Mouse (Mus musculus) midbrain, embryonic 13.5 days (tissue): Measurements from ENCODE around the gene Cln3. TPM values are rescaled to one million over a fixed set of nuclear protein-coding genes. Genes with fewer than 3 reads are reported as not detected.

Source experiments
- ATAC-seq: fragments of 200-750 bp; cut with Nextera tagmentation; 2 replicates; pipeline ENCODE4 v1.8.0; 2017; ENCODE audit warnings: mild to moderate bottlenecking, moderate TSS enrichment, moderate library complexity
- H3K27ac ChIP-seq: fragments of 300-500 bp; sonication (generic); 2 replicates; pipeline ENCODE4 v1.5.1; 2015; ENCODE audit warnings: inconsistent platforms, mild to moderate bottlenecking, moderate library complexity
- H3K27me3 ChIP-seq: fragments of 300-500 bp; sonication (generic); 2 replicates; pipeline ENCODE4 v1.6.1; 2015; ENCODE audit warnings: mild to moderate bottlenecking, inconsistent platforms
- H3K36me3 ChIP-seq: fragments of 300-500 bp; sonication (generic); 2 replicates; pipeline ENCODE4 v1.6.1; 2015; ENCODE audit warnings: mild to moderate bottlenecking, inconsistent platforms
- H3K4me1 ChIP-seq: fragments of 300-500 bp; sonication (generic); replicated peaks from 2 replicates; pipeline ENCODE4 v1.6.1; 2015; ENCODE audit warnings: inconsistent platforms
- H3K4me2 ChIP-seq: fragments of 300-500 bp; sonication (generic); replicated peaks from 2 replicates; pipeline ENCODE4 v1.6.1; 2015; ENCODE audit warnings: moderate library complexity, mild to moderate bottlenecking, inconsistent platforms
- H3K4me3 ChIP-seq: fragments of 300-500 bp; sonication (generic); replicated peaks from 2 replicates; pipeline ENCODE4 v1.5.1; 2015; ENCODE audit warnings: mild to moderate bottlenecking, inconsistent platforms
- H3K9ac ChIP-seq: fragments of 300-500 bp; sonication (generic); replicated peaks from 2 replicates; pipeline ENCODE4 v1.6.1; 2015; ENCODE audit warnings: mild to moderate bottlenecking, inconsistent platforms
- H3K9me3 ChIP-seq: fragments of 300-500 bp; sonication (generic); 2 replicates; pipeline ENCODE4 v1.6.1; 2016; ENCODE audit warnings: mild to moderate bottlenecking, inconsistent platforms
- whole genome bisulfite sequencing: fragments of 180-500 bp; shearing (Covaris S2); methylation state at CpG from one replicate; pipeline ENCODE4 v1.1.7; 2015; 5-methylcytosine and 5-hydroxymethylcytosine counted together
- polyA plus RNA-seq: library from polyadenylated mRNA; unstranded; fragments of >200 nt; fragmentation: Nextera tagmentation; extraction: Ambion mirVana; gene quantifications from 2 replicates; pipeline ENCODE4 v1.2.1, GENCODE M21; 2015

Cln3 gene
- polyA plus RNA-seq, 1 experiment from 2014 or later: 28.8 TPM

DNA sequence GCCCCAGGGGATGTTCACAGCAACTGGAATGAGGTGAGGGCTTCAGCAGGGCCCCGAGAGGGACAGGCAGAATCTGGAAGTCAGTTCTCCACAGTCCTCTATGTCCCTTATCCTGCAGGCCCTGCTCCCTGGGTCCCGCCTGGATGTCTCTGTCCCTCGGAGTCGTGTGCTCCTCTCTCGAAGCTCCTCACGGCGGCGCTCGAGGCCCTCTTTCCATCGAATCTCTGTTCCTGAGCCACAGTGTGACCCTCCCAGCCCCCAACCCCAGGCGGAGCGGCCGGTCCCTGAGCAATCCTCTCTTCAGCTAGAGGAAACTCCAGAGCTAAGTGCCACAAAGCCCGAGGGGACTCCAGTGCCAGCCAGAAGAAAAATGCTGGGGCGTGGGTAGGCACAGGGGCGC, 2.2 kb upstream of the Cln3 start:
- Histone ChIP-seq H3K4me2 (peak overlapping the region; percentile 32), H3K36me3 (no peaks in the 10 kb centered on the region), H3K9ac (peak overlapping the region; percentile 48; the same call in 1 of the 2 replicates), H3K27me3 (peaks cover 24% of the 10 kb centered on the region), H3K27ac (no peak overlapping the region), H3K9me3 (no peaks in the 10 kb centered on the region), H3K4me3 (no peak overlapping the region), H3K4me1 (peaks cover 7% of the 10 kb centered on the region)
- no peak for ATAC-seq
- 6% methylated on average over 16 of the region's 16 CpGs for WGBS

DNA sequence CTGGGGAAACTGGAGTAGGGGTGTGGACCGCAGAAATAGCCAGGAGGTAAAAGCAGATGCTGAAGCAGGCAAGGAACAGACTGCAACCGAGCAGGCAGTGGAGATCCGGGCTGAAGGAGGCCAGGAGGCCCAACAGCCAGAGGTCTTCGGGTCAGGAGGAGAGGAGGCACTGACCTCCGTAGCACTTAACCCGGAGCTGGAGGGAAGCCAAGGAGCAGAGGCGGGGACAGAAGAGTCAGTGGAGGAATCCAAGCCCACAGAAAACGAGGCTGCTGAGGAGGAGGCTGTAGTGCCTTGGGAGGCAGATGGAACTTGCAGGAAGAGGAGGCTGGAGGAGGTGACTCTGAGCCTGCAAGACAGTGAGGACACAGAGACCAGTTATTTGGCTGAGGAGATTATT, 1.2 kb upstream of the Cln3 start:
- no peaks in the 10 kb centered on the region for H3K36me3 ChIP-seq
- ATAC-seq: no peak
- no peak overlapping the region for H3K4me3 ChIP-seq
- 67% methylated on average over 8 of the region's 8 CpGs for WGBS
- no peak overlapping the region for H3K4me2 ChIP-seq
- H3K4me1 ChIP-seq: peaks cover 14% of the 10 kb centered on the region
- H3K27ac ChIP-seq: no peak overlapping the region
- H3K27me3 ChIP-seq: peaks cover 24% of the 10 kb centered on the region
- H3K9ac ChIP-seq: no peak overlapping the region
- H3K9me3 ChIP-seq: no peaks in the 10 kb centered on the region

DNA sequence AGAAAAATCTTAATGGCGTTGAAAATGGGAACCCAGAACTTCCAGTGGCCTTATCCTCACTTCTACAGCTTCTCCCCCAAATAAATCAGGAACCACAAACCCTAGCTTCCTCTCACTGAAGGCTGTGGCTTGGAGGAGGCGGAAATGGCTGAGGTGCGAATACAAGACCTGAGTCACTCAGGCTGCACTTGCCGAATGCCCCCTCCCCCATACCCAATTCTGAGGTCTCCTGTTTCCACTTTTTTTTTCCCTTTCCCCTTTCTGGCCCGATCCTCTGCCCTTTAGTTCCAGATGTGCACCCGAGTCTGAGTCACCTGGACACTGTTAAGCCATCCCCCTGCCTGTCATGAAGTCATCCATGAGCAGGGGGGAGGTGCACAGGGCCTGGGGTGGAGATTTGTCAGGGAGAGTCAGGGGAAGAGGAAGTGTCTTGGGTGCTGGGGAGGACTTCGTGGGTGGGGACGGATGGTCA, 1.1 kb downstream of the Cln3 start, which contains the start of gene Apobr:
TSS of gene Apobr (plus strand) at position 437 of the 472 bp plus-strand sequence.
- Histone ChIP-seq H3K4me2 (peak within 1 kb of the TSS; percentile 88), H3K4me3 (peak within 1 kb of the TSS; percentile 58), H3K27me3 (peaks cover 24% of the 10 kb centered on the region), H3K36me3 (peaks cover 3% of the 10 kb centered on the region; the same call in 1 of the 2 replicates), H3K27ac (no peak within 1 kb of the TSS), H3K4me1 (peaks cover 20% of the 10 kb centered on the region), H3K9ac (no peak within 1 kb of the TSS), H3K9me3 (no peaks in the 10 kb centered on the region)
- no peak for ATAC-seq
- WGBS: 83% methylated on average over 8 of the region's 8 CpGs

DNA sequence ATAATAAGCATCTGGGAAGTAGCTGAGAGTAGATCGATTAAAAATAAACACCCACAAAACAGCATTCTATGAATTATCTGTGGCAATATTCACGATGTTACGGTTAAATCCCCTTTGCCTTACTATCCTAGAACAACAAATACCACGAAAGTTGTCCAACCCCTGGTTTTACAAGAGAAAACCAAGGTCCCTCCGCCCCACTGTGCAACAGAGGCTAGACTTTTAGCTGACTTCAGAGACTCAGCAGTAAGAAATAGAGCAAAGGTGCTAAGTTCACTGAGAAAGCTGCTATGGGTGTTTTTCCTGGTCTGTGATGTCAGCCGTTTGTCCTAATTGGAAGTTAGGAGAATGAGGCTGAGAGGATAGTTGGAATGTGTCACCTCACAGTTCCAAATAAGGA, 1.9 kb downstream of the Cln3 start:
- Histone ChIP-seq H3K4me1 (peaks cover 20% of the 10 kb centered on the region), H3K9me3 (no peaks in the 10 kb centered on the region), H3K4me2 (peak overlapping the region; percentile 88), H3K27ac (peak overlapping the region; percentile 88), H3K36me3 (peaks cover 5% of the 10 kb centered on the region), H3K27me3 (peaks cover 24% of the 10 kb centered on the region), H3K4me3 (peak overlapping the region; percentile 58), H3K9ac (no peak overlapping the region; the same call in 1 of the 2 replicates)
- WGBS: 60% methylated on average over 6 of the region's 6 CpGs
- no peak for ATAC-seq

DNA sequence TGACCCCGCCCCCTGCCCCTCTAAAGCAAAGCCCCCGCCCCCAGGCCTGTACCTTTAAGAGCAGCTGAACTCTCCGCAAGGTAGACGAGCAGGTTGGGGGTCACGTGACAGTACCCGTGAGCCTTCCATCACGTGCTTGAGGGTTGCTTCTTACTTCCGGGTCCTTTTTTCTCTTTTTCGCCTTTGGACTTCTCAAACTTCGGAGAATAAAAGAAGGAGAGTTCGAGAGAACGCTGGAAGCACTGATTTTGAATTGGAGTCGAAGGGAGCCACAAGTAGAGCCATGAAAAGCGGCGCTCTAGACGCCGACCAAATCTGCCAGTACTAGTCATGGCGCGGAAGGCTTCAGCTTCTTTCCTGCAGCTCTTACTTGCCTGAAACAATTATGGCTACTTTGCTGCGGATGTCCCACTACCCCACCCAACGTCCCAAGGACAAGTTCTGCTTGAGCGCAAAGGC, 2.3 kb downstream of the Cln3 start:
- WGBS: under 1% methylated on average over 22 of the region's 22 CpGs
- peak overlapping the region; percentile 66 for H3K9ac ChIP-seq
- peak overlapping the region; percentile 58 for H3K4me3 ChIP-seq
- H3K4me2 ChIP-seq: peak overlapping the region; percentile 88
- H3K36me3 ChIP-seq: peaks cover 9% of the 10 kb centered on the region
- peak; percentile 86 for ATAC-seq
- H3K27ac ChIP-seq: peak overlapping the region; percentile 88
- no peaks in the 10 kb centered on the region for H3K9me3 ChIP-seq
- H3K4me1 ChIP-seq: peaks cover 20% of the 10 kb centered on the region
- H3K27me3 ChIP-seq: peaks cover 24% of the 10 kb centered on the region

DNA sequence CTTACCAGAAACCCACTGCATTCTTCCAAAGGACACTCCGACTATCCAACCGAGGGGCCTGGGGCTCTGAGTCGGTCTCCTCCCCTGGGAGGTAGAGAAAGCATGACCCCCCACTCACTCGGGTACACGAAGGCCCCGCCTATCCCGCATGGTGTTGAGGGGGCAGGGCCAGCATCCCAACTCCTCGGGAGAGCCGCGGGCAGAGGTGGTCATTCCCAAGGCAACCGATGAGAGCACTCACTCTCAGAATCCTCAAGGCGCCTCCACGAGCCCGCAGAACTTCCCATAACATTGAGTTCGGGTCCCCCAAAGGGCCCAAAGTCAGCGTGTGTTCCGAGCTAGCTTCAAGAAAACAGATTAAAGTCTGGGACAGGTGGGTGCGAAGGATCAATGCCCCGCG, 2.9 kb downstream of the Cln3 start:
- 2% methylated on average over 20 of the region's 20 CpGs for WGBS

DNA sequence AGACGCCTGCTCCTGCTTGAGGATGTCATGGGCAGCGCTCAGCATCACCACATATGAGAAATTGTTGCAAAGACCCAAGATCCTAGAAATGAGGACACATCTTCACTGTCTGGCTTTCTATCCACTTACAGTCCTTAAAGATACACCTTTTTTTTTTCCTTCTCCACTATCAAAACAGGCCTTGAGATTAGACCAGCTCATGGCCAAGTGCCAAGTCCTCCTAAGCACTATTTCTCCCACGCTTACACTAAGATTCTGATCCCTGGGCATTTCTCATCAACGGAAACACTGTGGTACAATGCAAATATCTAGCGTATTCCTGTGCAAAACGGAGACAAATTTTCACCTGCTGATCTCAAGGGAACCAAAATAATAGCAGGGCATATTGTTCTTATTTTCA, 4.0 kb downstream of the Cln3 start:
- no peak overlapping the region; the same call in 1 of the 2 replicates for H3K4me2 ChIP-seq
- WGBS: 92% methylated on average over 6 of the region's 6 CpGs
- H3K9ac ChIP-seq: no peak overlapping the region; the same call in 1 of the 2 replicates

More for the DNA sequence above, 2.9 kb downstream of the Cln3 start:
- Histone ChIP-seq H3K9me3 (no peaks in the 10 kb centered on the region), H3K27ac (no peak overlapping the region), H3K36me3 (peaks cover 14% of the 10 kb centered on the region), H3K4me2 (peak overlapping the region; percentile 88), H3K4me3 (peak overlapping the region; percentile 58), H3K4me1 (peaks cover 16% of the 10 kb centered on the region), H3K27me3 (peaks cover 24% of the 10 kb centered on the region), H3K9ac (peak overlapping the region; percentile 66)
- peak; percentile 76 for ATAC-seq

DNA sequence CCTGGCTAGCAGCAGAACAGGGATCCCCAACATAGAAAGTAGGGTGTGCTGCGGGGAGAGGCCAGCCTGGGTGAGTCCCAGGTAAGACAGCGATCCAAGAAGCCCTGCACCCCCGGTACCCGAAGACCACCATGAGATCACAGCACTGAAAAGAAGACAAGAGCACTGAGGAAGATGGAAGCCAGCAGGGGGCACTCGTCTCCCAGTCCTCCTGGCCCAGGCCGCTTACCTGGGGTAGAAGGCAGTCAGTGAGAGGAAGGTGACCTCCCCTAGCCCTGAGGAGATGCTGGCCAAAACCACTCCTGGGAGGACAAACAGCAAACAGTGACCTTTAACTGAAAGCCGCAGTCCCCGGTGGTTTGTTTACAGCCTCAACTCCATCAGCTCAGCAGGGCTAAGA, 6.4 kb downstream of the Cln3 start:
- H3K9ac ChIP-seq: no peak overlapping the region
- no peak for ATAC-seq

More for the DNA sequence above, 4.0 kb downstream of the Cln3 start:
- H3K36me3 ChIP-seq: peaks cover 19% of the 10 kb centered on the region
- H3K9me3 ChIP-seq: no peaks in the 10 kb centered on the region
- H3K4me1 ChIP-seq: peaks cover 14% of the 10 kb centered on the region
- H3K27ac ChIP-seq: no peak overlapping the region
- no peak for ATAC-seq
- H3K27me3 ChIP-seq: peaks cover 24% of the 10 kb centered on the region
- H3K4me3 ChIP-seq: no peak overlapping the region; the same call in 1 of the 2 replicates

DNA sequence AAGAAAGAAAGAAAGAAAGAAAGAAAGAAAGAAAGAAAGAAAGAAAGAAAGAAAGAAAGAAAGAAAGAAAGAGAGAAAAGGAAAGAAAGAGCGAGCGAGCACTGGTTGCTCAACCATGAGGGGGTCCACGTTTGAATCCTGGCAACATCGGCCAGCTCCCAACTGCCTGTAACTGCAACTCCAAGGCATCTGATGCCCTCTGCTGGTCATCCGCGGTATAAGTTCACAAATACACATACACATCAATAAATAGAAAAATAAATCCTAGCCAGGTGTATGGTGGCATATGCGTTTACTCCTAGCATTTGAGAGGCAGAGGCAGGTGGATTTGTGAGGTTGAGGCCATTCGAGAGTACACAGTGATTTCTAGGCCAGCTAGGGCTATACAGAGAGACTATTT, 8.7 kb downstream of the Cln3 start:
- Histone ChIP-seq H3K9me3 (no peaks in the 10 kb centered on the region), H3K4me3 (no peak overlapping the region), H3K27me3 (no peaks in the 10 kb centered on the region), H3K27ac (no peak overlapping the region), H3K9ac (no peak overlapping the region), H3K4me1 (peaks cover 7% of the 10 kb centered on the region), H3K4me2 (no peak overlapping the region), H3K36me3 (peaks cover 48% of the 10 kb centered on the region)
- ATAC-seq: no peak
- WGBS: 50% methylated on average over 8 of the region's 8 CpGs

More for the DNA sequence above, 6.4 kb downstream of the Cln3 start:
- no peak overlapping the region for H3K27ac ChIP-seq
- 0 out of 2 replicates have a peak, but pooled peaks cover under 1% of the 10 kb centered on the region for H3K27me3 ChIP-seq
- peaks cover 14% of the 10 kb centered on the region for H3K4me1 ChIP-seq
- H3K4me3 ChIP-seq: no peak overlapping the region
- H3K9me3 ChIP-seq: no peaks in the 10 kb centered on the region
- H3K36me3 ChIP-seq: peaks cover 30% of the 10 kb centered on the region
- WGBS: 56% methylated on average over 8 of the region's 8 CpGs
- no peak overlapping the region for H3K4me2 ChIP-seq

DNA sequence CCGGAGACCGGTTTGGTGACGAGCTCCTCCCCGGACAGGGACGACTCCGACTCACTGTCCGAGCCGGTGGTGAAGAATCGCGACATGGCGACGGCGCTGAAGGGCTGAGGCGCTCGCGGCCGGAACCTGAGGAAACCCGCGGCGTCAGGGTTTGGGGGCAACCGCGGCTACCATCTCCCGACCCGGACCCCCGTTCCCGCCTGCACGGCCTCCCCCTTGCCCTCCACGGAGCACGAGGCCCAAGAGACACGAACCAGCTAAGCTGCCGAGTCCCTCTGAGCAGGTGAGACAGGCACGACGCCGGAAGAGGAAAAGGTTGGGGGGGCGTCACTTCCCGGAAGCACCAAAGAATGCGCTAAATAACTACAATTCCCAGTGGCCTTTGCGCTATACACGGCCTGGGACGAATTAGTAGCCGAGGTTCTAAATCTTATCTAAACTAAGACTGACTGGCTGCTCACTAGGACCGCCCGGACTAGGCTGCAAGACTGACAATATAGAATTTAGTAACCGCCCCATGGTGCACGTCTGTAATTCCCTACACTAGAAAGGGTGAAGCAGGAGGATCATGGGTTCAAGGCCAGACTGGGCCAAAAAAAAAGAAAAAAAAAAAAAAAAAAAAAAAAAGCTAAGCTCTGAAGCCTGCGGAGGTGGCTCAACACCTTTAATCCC, 19.4 kb downstream of the Cln3 start, which contains the start of gene Eif3c:
TSS of gene Eif3c (minus strand) at position 318 of the 672 bp plus-strand sequence.
- Histone ChIP-seq H3K9me3 (no peaks in the 10 kb centered on the region), H3K4me1 (peaks cover 14% of the 10 kb centered on the region), H3K36me3 (peaks cover 36% of the 10 kb centered on the region), H3K9ac (peak within 1 kb of the TSS; percentile 87), H3K27me3 (no peaks in the 10 kb centered on the region), H3K27ac (peak within 1 kb of the TSS; percentile 75), H3K4me2 (peak within 1 kb of the TSS; percentile 90), H3K4me3 (peak within 1 kb of the TSS; percentile 98)
- peak; percentile 97 for ATAC-seq
- WGBS: under 1% methylated on average over 46 of the region's 46 CpGs

DNA sequence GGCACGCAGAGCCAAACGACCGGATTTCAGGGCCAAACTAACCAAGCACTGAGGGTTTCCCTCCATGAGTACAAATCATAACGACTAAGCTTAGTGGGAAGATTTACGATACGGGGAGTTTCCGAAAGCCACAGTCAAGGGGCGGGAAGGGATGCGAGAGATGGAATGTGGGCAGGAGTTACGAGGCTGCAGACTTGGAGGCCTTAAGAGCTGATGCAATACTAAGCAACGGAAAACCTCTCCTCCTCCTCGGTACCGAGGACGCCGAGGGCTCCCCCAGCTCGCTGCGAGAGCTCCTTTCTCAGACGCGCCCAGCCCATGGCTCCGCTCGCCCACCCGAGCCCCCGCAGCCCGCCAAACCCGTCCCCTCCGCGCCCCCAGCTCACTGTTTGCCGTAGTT, 19.9 kb downstream of the Cln3 start:
- WGBS: 2% methylated on average over 24 of the region's 28 CpGs
- no peak; the same call in 1 of the 2 replicates for ATAC-seq

DNA sequence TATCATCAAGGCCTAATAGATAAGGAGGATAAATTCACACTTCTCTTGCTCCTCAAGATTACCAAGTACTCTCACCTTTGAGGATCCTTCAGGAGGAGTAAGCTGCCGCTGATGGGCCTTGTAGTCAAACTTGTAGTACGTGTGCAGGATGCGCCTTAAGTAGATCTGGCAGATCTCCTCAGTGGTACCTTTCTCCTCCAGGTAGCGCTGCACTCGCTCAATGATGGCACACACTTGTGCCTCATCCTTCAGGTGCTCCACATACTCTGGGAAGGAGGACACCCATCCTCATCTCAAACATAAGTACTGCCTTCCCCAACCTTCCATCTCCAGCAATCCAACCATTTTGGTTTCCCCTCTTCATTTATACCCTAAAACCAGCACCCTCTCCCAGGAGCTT, 29.0 kb downstream of the Cln3 start:
- no peaks in the 10 kb centered on the region for H3K9me3 ChIP-seq
- no peak for ATAC-seq
- H3K27me3 ChIP-seq: no peaks in the 10 kb centered on the region
- no peaks in the 10 kb centered on the region for H3K4me1 ChIP-seq
- H3K9ac ChIP-seq: no peak overlapping the region
- H3K27ac ChIP-seq: no peak overlapping the region
- peaks cover 93% of the 10 kb centered on the region for H3K36me3 ChIP-seq
- WGBS: 95% methylated on average over 5 of the region's 5 CpGs
- H3K4me3 ChIP-seq: no peak overlapping the region
- no peak overlapping the region for H3K4me2 ChIP-seq

More for the DNA sequence above, 19.9 kb downstream of the Cln3 start:
- peaks cover 41% of the 10 kb centered on the region for H3K36me3 ChIP-seq
- no peaks in the 10 kb centered on the region for H3K27me3 ChIP-seq
- H3K4me1 ChIP-seq: peaks cover 14% of the 10 kb centered on the region
- H3K4me2 ChIP-seq: peak overlapping the region; percentile 90
- peak overlapping the region; percentile 87 for H3K9ac ChIP-seq
- peak overlapping the region; percentile 98 for H3K4me3 ChIP-seq
- no peaks in the 10 kb centered on the region for H3K9me3 ChIP-seq
- peak overlapping the region; percentile 75 for H3K27ac ChIP-seq
